Mouse (Mus musculus) ES-Bruce4 (cell line): ENCODE data around the gene Csf3r. TPM values are rescaled to one million over a fixed set of nuclear protein-coding genes. Genes with fewer than 3 reads are reported as not detected.
A peak's percentile ranks its signal among the peaks of the same experiment; 100 is the strongest.

Experiments
- H3K27ac ChIP-seq: 2 replicates; pipeline ENCODE4 v1.5.1; 2012; ENCODE audit warnings: low read length, inconsistent platforms; ENCODE audit not compliant: insufficient read depth
- H3K27me3 ChIP-seq: 2 replicates; pipeline ENCODE4 v1.6.1; 2012; ENCODE audit warnings: mild to moderate bottlenecking, low read length, inconsistent platforms; ENCODE audit not compliant: control insufficient read depth, poor library complexity, insufficient read depth, severe bottlenecking
- H3K36me3 ChIP-seq: 2 replicates; pipeline ENCODE4 v1.6.1; 2012; ENCODE audit warnings: inconsistent platforms, mild to moderate bottlenecking, low read length, moderate library complexity; ENCODE audit not compliant: control insufficient read depth, poor library complexity, insufficient read depth, severe bottlenecking
- H3K4me1 ChIP-seq: one replicate; pipeline ENCODE4 v1.8.1; 2011; ENCODE audit warnings: low read length; ENCODE audit not compliant: control insufficient read depth, insufficient read depth
- H3K4me3 ChIP-seq: 2 replicates; pipeline ENCODE4 v1.5.1; 2011; ENCODE audit warnings: low read depth, mild to moderate bottlenecking, low read length
- H3K9ac ChIP-seq: 2 replicates; pipeline ENCODE4 v1.6.1; 2012; ENCODE audit warnings: low read depth, mild to moderate bottlenecking, inconsistent platforms; ENCODE audit not compliant: poor library complexity, severe bottlenecking
- H3K9me3 ChIP-seq: replicated peaks from 2 replicates; pipeline ENCODE4 v1.6.1; 2012; ENCODE audit warnings: mild to moderate bottlenecking, low read length, inconsistent platforms; ENCODE audit not compliant: control insufficient read depth, poor library complexity, insufficient read depth, severe bottlenecking
- CTCF ChIP-seq: IDR thresholded peaks from one replicate; pipeline ENCODE4 v1.8.1; 2011; ENCODE audit warnings: low read depth, low read length
- EP300 ChIP-seq: IDR thresholded peaks from 2 replicates; pipeline ENCODE4 v1.6.1; 2011; ENCODE audit warnings: low read depth, low read length; ENCODE audit not compliant: insufficient read depth
- POLR2A ChIP-seq: IDR thresholded peaks from one replicate; pipeline ENCODE4 v1.8.1; 2011; ENCODE audit warnings: low read length; ENCODE audit not compliant: insufficient read depth
- polyA plus RNA-seq: library from polyadenylated mRNA; stranded (reverse); fragments of >200 nt; gene quantifications from 2 replicates; pipeline ENCODE4 v1.2.4, GENCODE M21; 2011; ENCODE audit warnings: low read depth; ENCODE audit not compliant: missing spikeins, insufficient read depth, insufficient read length

Csf3r gene
- polyA plus RNA-seq, 1 experiment = not detected

- peaks cover 4% of the 10 kb centered on the region for H3K4me1 ChIP-seq
These were observed 54.9 kb downstream of the Csf3r start for GRCm38 (mm10) chr4:126079266-126079665.

GRCm38 (mm10) chr4:126081601-126082000 lies 57.3 kb downstream of the Csf3r start:
- no peaks in the 10 kb centered on the region for H3K9me3 ChIP-seq
- H3K9ac ChIP-seq = no peak overlapping the region
- peaks cover 4% of the 10 kb centered on the region for H3K4me1 ChIP-seq
- no peaks in the 10 kb centered on the region for H3K36me3 ChIP-seq
- no peak overlapping the region for H3K27ac ChIP-seq
- no peak overlapping the region for H3K4me3 ChIP-seq
- H3K27me3 ChIP-seq = no peaks in the 10 kb centered on the region
- TF ChIP-seq CTCF (no peak), POLR2A (no peak), EP300 (no peak)

More at GRCm38 (mm10) chr4:126079266-126079665, 54.9 kb downstream of the Csf3r start:
- H3K4me3 ChIP-seq = no peak overlapping the region
- H3K27me3 ChIP-seq = no peaks in the 10 kb centered on the region
- no peak overlapping the region for H3K27ac ChIP-seq
- H3K9ac ChIP-seq = no peak overlapping the region
- H3K36me3 ChIP-seq = no peaks in the 10 kb centered on the region
- no peak for TF ChIP-seq CTCF
- no peak for TF ChIP-seq EP300
- TF ChIP-seq POLR2A = no peak
- no peaks in the 10 kb centered on the region for H3K9me3 ChIP-seq

DNA sequence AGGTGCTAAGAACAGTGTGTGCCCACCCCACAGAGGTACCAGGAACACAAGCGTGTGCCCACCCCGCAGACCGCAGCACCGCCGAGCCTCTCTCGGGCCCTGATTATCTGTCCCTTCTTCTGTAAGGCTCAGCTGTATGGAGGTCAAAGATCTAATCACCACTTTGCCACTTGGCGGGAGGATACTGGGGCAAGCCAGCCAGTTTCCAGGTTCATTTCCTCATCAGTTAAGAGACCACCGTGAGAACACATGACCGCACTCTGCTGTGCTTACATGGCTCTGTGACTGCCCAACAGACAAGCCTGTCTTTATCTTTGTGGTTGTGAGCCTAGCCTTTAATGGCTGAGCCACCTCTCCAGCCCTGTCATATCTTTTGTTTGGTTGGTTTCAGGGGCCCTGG lies 58.7 kb downstream of the Csf3r start:
- no peak for TF ChIP-seq POLR2A
- no peak for TF ChIP-seq CTCF
- TF ChIP-seq EP300 = no peak
- Histone ChIP-seq H3K36me3 (no peaks in the 10 kb centered on the region), H3K27ac (no peak overlapping the region), H3K27me3 (no peaks in the 10 kb centered on the region), H3K9me3 (no peaks in the 10 kb centered on the region), H3K4me1 (peaks cover 2% of the 10 kb centered on the region), H3K4me3 (0 out of 2 replicates have a peak overlapping the region, but pooled peaks have one; percentile 17), H3K9ac (no peak overlapping the region)

- H3K27ac ChIP-seq = no peak overlapping the region
- no peaks in the 10 kb centered on the region for H3K36me3 ChIP-seq
- no peak overlapping the region for H3K4me3 ChIP-seq
- no peak overlapping the region for H3K9ac ChIP-seq
- no peaks in the 10 kb centered on the region for H3K9me3 ChIP-seq
- H3K27me3 ChIP-seq = no peaks in the 10 kb centered on the region
- TF ChIP-seq EP300 (no peak), POLR2A (no peak), CTCF (no peak)
- peaks cover 2% of the 10 kb centered on the region for H3K4me1 ChIP-seq
These were observed 60.0 kb downstream of the Csf3r start for GRCm38 (mm10) chr4:126084382-126084781.

DNA sequence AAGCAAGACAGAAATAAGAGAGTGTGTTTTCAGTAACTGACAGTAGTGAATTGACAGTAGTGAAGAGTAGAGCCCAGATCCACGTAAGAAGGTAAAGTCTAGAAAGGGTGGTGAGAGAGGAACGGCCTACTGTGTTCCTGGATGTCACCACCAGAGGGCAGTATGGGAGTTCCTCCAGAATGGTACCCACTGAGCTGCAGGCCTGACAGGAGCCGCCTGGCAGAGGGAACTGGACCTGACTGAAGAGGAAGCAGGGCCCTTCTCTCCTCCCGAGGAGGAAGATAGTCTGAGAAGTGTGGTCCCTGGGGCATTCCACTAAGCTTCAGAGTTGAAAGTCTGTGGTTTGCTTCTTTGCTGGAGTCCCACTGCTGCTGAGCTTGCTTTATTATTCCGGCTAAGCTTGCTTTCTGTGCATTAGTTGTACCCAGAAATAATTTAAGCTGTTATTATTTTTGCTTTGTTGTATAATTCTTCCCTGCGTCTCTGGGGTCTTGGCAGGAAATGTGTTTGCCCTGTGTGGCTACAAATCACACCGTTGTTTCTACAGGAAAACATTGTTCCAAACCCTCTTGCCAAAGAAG lies 61.7 kb downstream of the Csf3r start:
- no peaks in the 10 kb centered on the region for H3K9me3 ChIP-seq
- no peaks in the 10 kb centered on the region for H3K27me3 ChIP-seq
- H3K36me3 ChIP-seq = no peaks in the 10 kb centered on the region
- no peak overlapping the region for H3K9ac ChIP-seq
- no peak overlapping the region for H3K4me3 ChIP-seq
- H3K27ac ChIP-seq = no peak overlapping the region
- H3K4me1 ChIP-seq = peaks cover 2% of the 10 kb centered on the region
- TF ChIP-seq POLR2A (no peak), CTCF (peak; percentile 86), EP300 (no peak)

DNA sequence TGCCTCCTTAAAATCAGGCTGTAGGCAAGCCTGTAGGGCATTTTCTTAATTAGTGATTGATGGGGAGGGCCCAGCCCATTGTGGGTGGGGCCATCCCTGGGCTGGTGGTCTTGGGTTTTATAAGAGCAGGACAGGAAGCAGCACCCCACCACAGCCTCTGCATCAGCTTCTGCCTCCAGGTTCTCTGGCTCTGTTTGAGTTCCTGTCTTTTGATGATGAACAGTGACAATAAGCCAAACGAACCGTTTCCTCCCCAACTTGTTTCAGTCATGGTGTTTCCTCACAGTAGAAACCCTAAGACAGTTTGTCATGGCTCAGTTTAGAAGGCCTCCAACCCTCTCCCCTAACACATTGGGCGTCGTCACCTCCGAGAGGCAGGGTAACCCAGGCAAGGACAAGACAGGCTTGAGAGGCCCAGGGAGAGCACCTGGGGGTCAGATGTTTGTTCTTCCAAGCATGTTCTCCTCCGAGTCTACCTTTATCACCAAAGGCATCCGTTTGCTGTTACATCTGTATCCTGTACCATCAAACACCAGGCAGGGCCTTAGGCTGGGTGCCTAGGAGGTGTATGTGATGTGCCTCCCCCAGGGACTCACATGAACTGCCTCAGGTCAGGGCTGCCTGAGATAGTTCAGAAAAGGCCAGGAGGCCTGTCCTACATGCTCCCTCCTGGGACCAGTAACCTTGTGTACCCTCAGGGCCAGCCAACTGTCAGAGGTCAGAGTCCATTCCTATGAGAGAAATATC lies 65.9 kb downstream of the Csf3r start:
- no peak overlapping the region for H3K27ac ChIP-seq
- H3K4me1 ChIP-seq = no peaks in the 10 kb centered on the region
- H3K9me3 ChIP-seq = no peaks in the 10 kb centered on the region
- no peak overlapping the region for H3K4me3 ChIP-seq
- TF ChIP-seq EP300 = no peak
- TF ChIP-seq CTCF = no peak
- no peak for TF ChIP-seq POLR2A
- H3K9ac ChIP-seq = no peak overlapping the region
- no peaks in the 10 kb centered on the region for H3K27me3 ChIP-seq
- H3K36me3 ChIP-seq = no peaks in the 10 kb centered on the region
